Mouse (Mus musculus): ENCODE data around the gene Abcd3. TPM values are rescaled to one million over a fixed set of nuclear protein-coding genes. Genes with fewer than 3 reads are reported as not detected.

Gene Abcd3
- polyA plus RNA-seq (2014; fragmentation: Illumina TruSeq; extraction: RNeasy Lipid Tissue Mini Kit (QIAGEN cat#74804); ENCODE audit: low read depth, low replicate concordance), result 75.4 TPM

GRCm38 (mm10) chr3:121814877-121815548 is at the start of gene Abcd3:
TSS of gene Abcd3 (minus strand) at chr3:121815302.

GRCm38 (mm10) chr3:121722971-121723844 is 91.9 kb downstream of the Abcd3 start, which contains the start of gene F3:
TSS of gene F3 (plus strand) at chr3:121723537.

Other genes starting within 250 kb of the Abcd3 start
- gene 4930432M17Rik, start 144.5 kb downstream of the Abcd3 start, polyA plus RNA-seq (2014; fragmentation: Illumina TruSeq; extraction: RNeasy Lipid Tissue Mini Kit (QIAGEN cat#74804); ENCODE audit: low read depth, low replicate concordance), result not detected
- gene F3, start 91.8 kb downstream of the Abcd3 start, polyA plus RNA-seq (2014; fragmentation: Illumina TruSeq; extraction: RNeasy Lipid Tissue Mini Kit (QIAGEN cat#74804); ENCODE audit: low read depth, low replicate concordance), result 37.2 TPM
- 74.9 TPM for gene Arhgap29, start 137.2 kb upstream of the Abcd3 start, polyA plus RNA-seq (2014; fragmentation: Illumina TruSeq; extraction: RNeasy Lipid Tissue Mini Kit (QIAGEN cat#74804); ENCODE audit: low read depth, low replicate concordance)
- gene Abca4, start 229.1 kb upstream of the Abcd3 start, polyA plus RNA-seq (2014; fragmentation: Illumina TruSeq; extraction: RNeasy Lipid Tissue Mini Kit (QIAGEN cat#74804); ENCODE audit: low read depth, low replicate concordance), result 2.1 TPM

All from adipose tissue, adult 10 weeks (tissue).